Mouse (Mus musculus) liver, adult 2 months (tissue): ENCODE data around the gene Cct2.

ENCODE experiments used
- CTCF ChIP-seq: fragments of 200-500 bp; IDR thresholded peaks from 2 replicates; pipeline ENCODE4 v1.5.1; 2011; ENCODE audit warnings: low read depth, low read length, control low read depth
- POLR2A ChIP-seq: fragments of 200-500 bp; IDR thresholded peaks from 2 replicates; pipeline ENCODE4 v1.6.1; 2011; ENCODE audit warnings: low read length, control low read depth; ENCODE audit not compliant: insufficient read depth; ENCODE audit errors: extremely low read depth

GRCm38 (mm10) chr10:117094504-117095329 is 31.1 kb upstream of the Cct2 start:
- TF ChIP-seq CTCF (no peak), POLR2A (no peak)
